Mouse (Mus musculus) testis, postnatal 14 days (tissue): ENCODE measurements around the gene Nubpl.
"Not testable (repeated sequence)": the region's sequence is repeated elsewhere in the genome, so short reads cannot be mapped to it uniquely, and the experiment has no call there.

Experiments
- DNase-seq: peaks from one replicate; pipeline ENCODE4 v3.0.0; 2021; ENCODE audit warnings: low spot score

The Nubpl gene

DNA sequence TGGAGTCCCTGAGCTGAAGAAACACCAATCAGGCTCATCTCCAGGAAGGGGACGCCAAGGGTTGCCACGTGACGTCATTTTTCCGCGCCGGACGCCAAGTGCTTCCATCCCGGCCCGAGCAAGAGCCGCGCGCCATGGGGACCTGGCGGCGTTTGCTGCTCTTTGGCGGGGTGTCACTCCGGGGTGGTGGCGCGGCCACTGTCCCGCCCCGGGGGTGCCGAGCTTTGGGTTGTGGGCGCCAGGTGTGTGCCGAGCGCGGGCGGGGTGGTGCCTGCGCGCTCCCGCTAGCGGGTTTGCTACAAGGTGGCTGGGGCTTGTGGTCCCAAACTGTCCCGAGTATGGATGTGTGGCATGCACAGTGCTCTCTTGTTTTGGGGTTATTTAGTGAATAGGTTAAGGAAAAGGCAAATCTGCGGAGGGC lies at the start of gene Nubpl:
Gene Nubpl (plus strand): TSS at position 88 of the 421 bp plus-strand sequence.
- peak; percentile 93 for DNase-seq

DNA sequence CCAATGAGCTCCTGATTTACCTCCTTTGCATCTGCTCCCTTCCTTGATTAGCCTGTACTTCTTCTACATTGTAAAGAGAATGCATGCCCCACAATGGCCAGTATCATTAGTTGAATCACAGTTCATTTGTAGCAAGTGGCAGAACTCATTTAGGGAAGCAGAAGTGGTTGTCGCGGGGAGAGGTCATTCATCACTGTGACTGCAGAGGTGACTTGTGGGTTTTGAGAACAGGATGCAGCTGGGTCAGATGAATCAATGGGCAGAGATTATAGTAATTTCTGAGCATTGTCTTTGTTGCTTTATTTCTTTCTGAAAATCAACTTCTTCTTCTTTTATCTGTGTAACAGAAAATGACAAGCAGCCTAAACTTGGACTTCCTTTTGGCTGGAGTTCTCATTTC lies 48.2 kb upstream of the Nubpl start:
- no peak for DNase-seq

- not testable (repeated sequence) for DNase-seq
These were observed 18.2 kb upstream of the Nubpl start for GRCm38 (mm10) chr12:52079296-52079695.

- no peak for DNase-seq
These were observed 388 bp upstream of the Nubpl start for GRCm38 (mm10) chr12:52097049-52097649.

- DNase-seq, result no peak
These were observed 22.7 kb downstream of the Nubpl start for GRCm38 (mm10) chr12:52120276-52120675.

DNA sequence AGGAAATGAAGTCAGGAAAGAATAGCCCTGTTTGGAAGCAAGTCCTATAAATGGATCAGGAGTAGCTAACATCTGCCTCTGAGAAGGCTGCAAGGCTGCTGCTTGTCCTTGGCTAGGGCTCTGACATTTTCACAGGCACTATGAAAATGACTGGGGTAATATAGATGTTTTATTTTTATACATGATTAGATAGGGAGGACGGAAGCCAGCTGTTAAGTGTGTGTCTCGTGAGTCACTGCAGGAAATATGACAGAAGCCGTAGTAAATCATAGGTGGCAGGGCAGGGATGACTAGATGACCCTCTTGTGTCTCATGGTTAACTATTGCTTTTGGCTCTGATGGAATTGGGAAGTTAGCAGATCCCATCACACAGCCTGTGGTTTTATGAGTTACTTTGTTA lies 28.9 kb downstream of the Nubpl start:
- no peak for DNase-seq

GRCm38 (mm10) chr12:52129072-52129471 lies 31.5 kb downstream of the Nubpl start:
- DNase-seq, result no peak

- DNase-seq, result peak; percentile 65
These were observed 34.7 kb downstream of the Nubpl start for GRCm38 (mm10) chr12:52132256-52132655.

GRCm38 (mm10) chr12:52138296-52138695 lies 40.8 kb downstream of the Nubpl start:
- DNase-seq, result no peak

DNA sequence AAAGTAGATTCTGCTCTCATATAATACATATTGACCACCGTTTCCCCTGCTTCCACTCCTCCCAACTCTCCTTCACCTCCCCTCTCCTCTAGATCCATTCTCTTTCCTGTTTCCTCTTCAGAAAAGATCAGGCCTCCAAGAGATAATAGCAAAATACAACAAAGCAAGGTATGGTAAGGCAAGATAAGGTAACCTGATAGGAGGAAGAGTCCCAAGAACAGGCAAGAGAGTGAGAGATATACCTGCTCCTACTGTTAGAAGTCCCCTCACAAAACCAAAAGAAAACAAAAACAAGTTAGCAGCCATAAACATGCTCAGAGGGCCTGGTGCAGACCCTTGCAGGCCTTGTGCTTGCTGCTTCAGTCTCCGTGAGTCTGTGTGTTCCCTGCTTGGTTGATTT lies 49.1 kb downstream of the Nubpl start:
- DNase-seq, result no peak

GRCm38 (mm10) chr12:52149448-52149847 lies 51.9 kb downstream of the Nubpl start:
- DNase-seq, result no peak

- DNase-seq, result no peak
These were observed 54.5 kb downstream of the Nubpl start for GRCm38 (mm10) chr12:52152071-52152470.

- DNase-seq, result no peak
These were observed 57.4 kb downstream of the Nubpl start for GRCm38 (mm10) chr12:52154906-52155305.

DNA sequence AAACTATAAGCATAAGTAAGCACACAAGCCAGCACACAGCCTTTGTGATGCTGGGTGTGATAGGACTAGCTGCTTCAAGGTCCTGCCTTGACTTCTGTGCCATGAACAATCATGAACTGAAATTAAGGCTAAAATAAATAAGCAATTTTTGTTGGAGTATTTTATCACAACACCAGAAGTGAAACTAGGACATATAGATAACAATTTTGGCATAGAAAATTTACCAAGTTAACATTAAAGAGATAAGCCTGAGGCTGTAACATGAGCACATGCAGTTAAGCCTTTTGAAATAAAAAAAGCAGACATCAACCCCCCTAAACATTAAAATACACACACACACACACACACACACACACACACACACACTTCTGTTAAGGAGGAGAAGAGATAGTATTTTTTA lies 66.9 kb downstream of the Nubpl start:
- DNase-seq, result no peak

DNA sequence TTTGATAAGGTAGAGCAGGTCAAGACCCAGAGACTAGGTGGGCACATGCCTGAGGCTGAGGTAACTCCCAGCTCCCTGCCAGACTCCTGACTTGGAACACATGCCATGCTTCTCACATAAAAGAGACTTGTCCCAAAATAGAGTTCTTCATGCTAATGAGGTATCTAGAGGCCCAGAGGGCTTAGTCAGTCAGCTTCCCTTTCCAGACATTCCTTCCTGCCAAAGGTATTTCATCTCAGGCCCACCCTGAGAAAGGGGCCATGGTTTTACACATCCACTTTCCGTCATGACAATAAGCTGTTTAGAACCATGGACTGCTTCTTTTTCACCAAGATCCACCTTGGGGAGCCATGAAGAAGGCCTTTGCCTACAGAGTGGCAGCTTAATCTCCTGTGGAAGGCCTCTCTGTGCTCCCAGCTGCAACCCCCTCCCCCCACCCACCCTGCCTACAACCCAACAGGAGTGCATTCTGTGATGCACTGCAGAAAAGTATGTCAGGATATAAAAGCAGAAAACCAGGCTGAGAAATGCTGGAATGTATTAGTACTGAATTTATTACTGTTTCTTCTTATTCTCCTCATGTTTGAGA lies 88.8 kb downstream of the Nubpl start:
- no peak for DNase-seq

DNA sequence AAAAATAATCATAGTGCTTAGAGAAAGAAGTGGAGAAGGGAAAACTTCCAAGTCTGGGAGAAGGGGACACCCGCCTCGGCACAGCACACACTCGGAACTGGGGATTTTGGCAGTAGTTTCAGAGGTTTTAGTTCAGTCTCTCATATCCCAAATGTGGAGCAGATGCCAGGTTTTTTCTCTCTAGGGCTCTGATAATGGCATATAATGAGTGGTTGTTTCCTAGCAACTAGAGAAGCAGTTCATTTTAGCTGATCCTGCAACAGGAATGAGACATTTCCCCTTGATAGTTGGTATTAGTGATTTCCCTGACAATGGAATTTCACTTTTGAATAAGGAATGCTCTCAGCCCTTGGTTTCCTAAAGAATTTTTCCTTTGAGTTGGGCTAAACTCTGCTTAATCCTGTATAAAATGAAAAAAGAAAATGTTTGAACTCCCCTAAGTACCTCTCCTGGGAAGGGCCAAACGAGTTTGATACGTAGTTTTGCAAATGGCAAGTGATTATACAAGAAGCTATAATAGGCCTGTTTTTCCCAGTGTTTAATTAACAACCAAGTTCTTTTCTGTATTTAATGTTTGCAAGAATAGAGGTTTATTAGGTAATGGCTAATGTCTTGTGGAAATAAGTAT lies 89.5 kb downstream of the Nubpl start:
- DNase-seq, result no peak

- no peak for DNase-seq
These were observed 100.9 kb downstream of the Nubpl start for GRCm38 (mm10) chr12:52198471-52198870.

- DNase-seq, result no peak
These were observed 111.6 kb downstream of the Nubpl start for GRCm38 (mm10) chr12:52209121-52209610.

DNA sequence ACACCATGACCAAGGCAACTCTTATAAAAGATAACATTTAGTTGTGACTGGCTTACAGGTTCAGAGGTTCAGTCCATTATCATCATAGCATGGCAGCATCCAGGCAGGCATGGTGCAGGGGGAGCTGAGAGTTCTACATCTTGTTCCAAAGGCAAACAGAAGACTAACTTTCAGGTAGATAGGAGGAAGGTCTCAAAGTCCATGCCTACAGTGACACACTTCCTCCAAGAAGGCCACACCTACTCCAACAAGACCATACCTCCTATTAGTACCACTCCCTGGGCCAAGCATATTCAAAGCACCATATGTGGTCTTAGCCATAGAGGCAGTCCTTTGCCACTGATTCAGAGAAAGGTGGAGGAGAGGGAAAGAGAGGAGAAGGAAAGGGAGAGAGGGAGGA lies 113.6 kb downstream of the Nubpl start:
- DNase-seq, result no peak

DNA sequence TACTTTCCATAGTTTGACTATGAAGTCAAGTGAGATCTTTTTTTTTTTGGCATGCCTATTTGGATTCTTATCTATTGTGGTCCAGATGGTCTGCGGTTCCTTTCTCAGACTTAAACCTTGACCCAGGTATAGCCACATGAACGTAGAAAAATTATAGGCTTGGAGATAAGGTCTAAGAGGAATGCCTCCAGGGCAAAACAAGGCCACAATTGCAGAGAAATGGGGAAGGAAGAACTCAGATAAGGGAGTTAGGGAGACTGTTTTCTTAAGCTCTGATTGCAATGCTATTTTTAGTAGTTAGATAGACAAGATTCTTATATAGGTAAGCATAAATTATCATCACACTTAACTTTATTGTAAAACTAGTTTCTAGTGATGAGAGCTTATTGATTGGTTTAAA lies 117.3 kb downstream of the Nubpl start:
- no peak for DNase-seq

DNA sequence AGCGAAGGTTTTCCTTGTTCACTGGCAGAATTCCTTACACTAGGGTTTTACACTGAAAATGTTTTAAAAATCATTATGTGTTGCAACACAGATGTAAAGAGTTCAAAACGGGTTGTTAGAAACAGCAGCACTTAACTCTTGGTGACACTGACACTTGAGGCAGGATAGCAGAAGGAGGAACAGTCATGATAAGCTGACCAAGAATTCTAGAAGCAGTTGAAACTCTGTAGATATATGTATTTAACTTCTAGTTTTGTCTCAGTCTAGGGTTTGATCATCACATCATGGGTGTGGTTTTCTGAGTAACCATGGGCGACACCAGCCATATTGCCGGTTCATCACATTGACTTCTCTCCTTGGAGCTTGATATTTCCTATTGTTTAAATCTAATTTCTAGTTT lies 127.4 kb downstream of the Nubpl start:
- DNase-seq, result no peak

DNA sequence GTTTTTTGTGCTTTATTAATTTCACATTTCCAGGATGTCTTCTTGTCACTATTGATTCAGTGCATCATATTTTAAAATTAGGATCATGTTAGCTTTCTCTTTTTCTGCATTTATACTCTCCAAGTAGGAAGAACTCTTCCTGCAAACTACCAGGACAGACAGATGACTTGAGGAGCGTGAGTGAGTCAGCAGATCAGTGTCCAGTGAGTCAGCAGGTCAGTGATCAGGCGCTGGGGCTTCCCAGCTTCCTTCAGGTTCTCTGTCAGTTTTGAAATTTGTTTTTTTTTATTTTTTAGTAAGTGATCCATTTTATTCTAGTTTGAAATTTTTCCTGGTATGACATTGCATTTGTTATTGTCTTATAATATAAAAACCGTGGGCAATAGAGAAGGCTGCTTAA lies 131.2 kb downstream of the Nubpl start:
- no peak for DNase-seq

GRCm38 (mm10) chr12:52231929-52232328 lies 134.4 kb downstream of the Nubpl start:
- DNase-seq, result not testable (repeated sequence)

DNA sequence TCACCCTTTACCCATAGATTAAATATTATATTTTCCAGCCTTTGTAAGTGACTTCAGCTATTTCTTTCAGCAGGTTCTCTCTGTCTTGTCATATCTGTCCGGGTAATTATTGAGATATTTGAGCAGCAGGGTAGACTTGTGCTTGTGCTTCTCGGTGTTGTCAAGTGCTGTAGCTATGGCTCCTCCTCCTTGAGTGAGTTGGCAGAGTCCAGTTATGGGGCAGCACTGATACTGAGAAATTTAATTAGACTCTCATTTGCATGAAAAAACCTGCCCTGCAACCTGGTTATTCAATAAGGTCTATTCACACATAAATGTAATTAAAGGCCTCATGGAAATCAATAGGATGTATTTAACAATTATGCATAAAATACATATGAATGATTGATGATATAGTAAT lies 145.2 kb downstream of the Nubpl start:
- no peak for DNase-seq
